Mouse (Mus musculus): ENCODE measurements around the gene Vwa3a. TPM values are rescaled to one million over a fixed set of nuclear protein-coding genes. Genes with fewer than 3 reads are reported as not detected.
"Not testable (repeated sequence)": the region's sequence is repeated elsewhere in the genome, so short reads cannot be mapped to it uniquely, and the experiment has no call there.

Vwa3a gene
- polyA plus RNA-seq (2015; fragmentation: Nextera tagmentation; extraction: Ambion mirVana): 1.8 and 2.2 TPM in 2 replicates

DNA sequence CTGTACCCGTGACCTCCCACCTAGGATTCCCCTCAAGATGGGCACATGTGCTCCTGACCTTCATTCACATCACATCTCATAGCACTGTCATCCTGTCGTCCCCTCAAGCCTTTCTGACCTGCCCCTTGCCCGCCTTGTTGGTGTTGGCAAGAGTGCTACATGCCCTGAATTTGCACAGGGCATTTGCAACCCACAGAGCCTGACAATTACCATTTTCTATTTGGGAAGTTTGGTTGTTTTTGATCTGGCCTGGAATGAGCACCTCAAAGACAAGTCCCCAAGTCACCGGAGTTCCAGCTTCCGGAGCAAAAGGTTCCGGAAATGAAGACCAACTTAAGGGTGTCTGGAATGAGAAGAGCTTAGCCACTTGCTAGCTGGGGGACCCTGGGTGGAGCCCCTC, at the start of gene Vwa3a:
TSS of gene Vwa3a (plus strand) at position 301 of the 400 bp plus-strand sequence.
- H3K9me3 ChIP-seq: no peaks in the 10 kb centered on the region
- WGBS: 80% methylated on average over 6 of the region's 6 CpGs
- H3K9ac ChIP-seq: no peak within 1 kb of the TSS
- H3K4me3 ChIP-seq: no peak within 1 kb of the TSS
- no peak for ATAC-seq (ENCODE audit: low FRiP score, low read depth)
- no peaks in the 10 kb centered on the region for H3K36me3 ChIP-seq
- no peak within 1 kb of the TSS for H3K4me2 ChIP-seq
- peaks cover 11% of the 10 kb centered on the region; the same call in 1 of the 2 replicates for H3K4me1 ChIP-seq (replicated peaks)
- no peaks in the 10 kb centered on the region for H3K27me3 ChIP-seq
- H3K27ac ChIP-seq (replicated peaks): no peak within 1 kb of the TSS

DNA sequence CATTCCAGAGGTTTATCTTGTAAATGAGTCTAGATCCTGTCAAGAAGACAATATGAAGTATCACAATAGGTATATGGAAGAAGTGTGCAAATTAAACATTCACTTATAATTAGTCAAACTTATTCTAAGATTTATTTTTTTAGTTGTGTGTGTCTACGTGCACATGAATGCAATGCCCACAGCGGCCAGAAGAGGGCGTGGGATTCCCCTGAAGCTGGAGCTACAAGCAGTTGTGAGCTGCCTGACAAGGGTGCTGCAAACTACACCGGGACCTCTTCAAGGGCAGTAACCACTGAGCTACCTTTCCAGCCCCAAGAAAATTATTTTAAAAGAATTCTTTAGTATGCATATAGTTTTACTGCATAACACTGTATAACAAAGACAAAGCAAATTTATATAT, 48.5 kb upstream of the Vwa3a start:
- Histone ChIP-seq H3K9ac (no peak overlapping the region), H3K36me3 (0 out of 2 replicates have a peak, but pooled peaks cover 5% of the 10 kb centered on the region), H3K9me3 (no peaks in the 10 kb centered on the region), H3K4me3 (no peak overlapping the region), H3K27me3 (no peaks in the 10 kb centered on the region), H3K27ac (replicated peaks) (no peak overlapping the region), H3K4me2 (no peak overlapping the region), H3K4me1 (replicated peaks) (peaks cover 4% of the 10 kb centered on the region; the same call in 1 of the 2 replicates)
- 72% methylated on average over 4 of the region's 4 CpGs for WGBS
- no peak for ATAC-seq (ENCODE audit: low FRiP score, low read depth)

- Histone ChIP-seq H3K4me1 (replicated peaks) (peaks cover 4% of the 10 kb centered on the region; the same call in 1 of the 2 replicates), H3K36me3 (0 out of 2 replicates have a peak, but pooled peaks cover 5% of the 10 kb centered on the region), H3K4me2 (no peak overlapping the region), H3K4me3 (no peak overlapping the region), H3K9me3 (no peaks in the 10 kb centered on the region), H3K27ac (replicated peaks) (no peak overlapping the region), H3K9ac (no peak overlapping the region), H3K27me3 (no peaks in the 10 kb centered on the region)
- WGBS: 95% methylated on average over 5 of the region's 5 CpGs
- ATAC-seq (ENCODE audit: low FRiP score, low read depth): no peak
Measured at GRCm38 (mm10) chr7:120693831-120694375, 45.2 kb upstream of the Vwa3a start.

GRCm38 (mm10) chr7:120695196-120695595, 43.9 kb upstream of the Vwa3a start:
- H3K4me1 ChIP-seq (replicated peaks): peaks cover 4% of the 10 kb centered on the region; the same call in 1 of the 2 replicates
- no peak overlapping the region for H3K4me3 ChIP-seq
- no peaks in the 10 kb centered on the region for H3K27me3 ChIP-seq
- 0 out of 2 replicates have a peak, but pooled peaks cover 5% of the 10 kb centered on the region for H3K36me3 ChIP-seq
- no peak for ATAC-seq (ENCODE audit: low FRiP score, low read depth)
- no peaks in the 10 kb centered on the region for H3K9me3 ChIP-seq
- no peak overlapping the region for H3K4me2 ChIP-seq
- H3K9ac ChIP-seq: no peak overlapping the region
- H3K27ac ChIP-seq (replicated peaks): no peak overlapping the region
- WGBS: 17% methylated on average over 6 of the region's 6 CpGs

DNA sequence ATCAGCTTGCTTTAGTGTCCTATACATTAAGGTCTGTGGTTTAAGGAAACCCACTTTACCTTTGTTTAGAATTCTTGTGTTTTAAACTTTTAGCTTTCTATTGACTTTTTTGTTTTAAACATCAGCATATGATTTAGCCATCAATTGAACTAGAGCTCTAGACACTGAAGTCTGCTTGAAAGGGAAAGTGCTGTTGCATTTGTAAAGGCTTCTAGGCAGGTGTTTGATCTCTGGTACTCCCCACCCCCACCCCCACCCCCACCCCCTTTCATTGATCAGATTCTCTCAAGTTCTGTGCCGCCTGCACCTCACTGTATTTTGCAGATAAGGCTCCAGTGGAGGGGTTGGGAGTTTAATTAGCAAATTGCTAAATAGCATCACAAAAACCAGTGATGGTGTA, 43.5 kb upstream of the Vwa3a start:
- Histone ChIP-seq H3K27me3 (no peaks in the 10 kb centered on the region), H3K27ac (replicated peaks) (no peak overlapping the region), H3K9me3 (no peaks in the 10 kb centered on the region), H3K4me1 (replicated peaks) (peaks cover 4% of the 10 kb centered on the region; the same call in 1 of the 2 replicates), H3K4me3 (no peak overlapping the region), H3K4me2 (no peak overlapping the region), H3K36me3 (0 out of 2 replicates have a peak, but pooled peaks cover 5% of the 10 kb centered on the region), H3K9ac (no peak overlapping the region)
- 57% methylated on average over 1 of the region's 1 CpGs for WGBS
- no peak for ATAC-seq (ENCODE audit: low FRiP score, low read depth)

GRCm38 (mm10) chr7:120696331-120696730, 42.8 kb upstream of the Vwa3a start:
- Histone ChIP-seq H3K4me1 (replicated peaks) (peaks cover 4% of the 10 kb centered on the region; the same call in 1 of the 2 replicates), H3K9me3 (no peaks in the 10 kb centered on the region), H3K4me2 (no peak overlapping the region), H3K4me3 (no peak overlapping the region), H3K27ac (replicated peaks) (no peak overlapping the region), H3K36me3 (0 out of 2 replicates have a peak, but pooled peaks cover 3% of the 10 kb centered on the region), H3K9ac (no peak overlapping the region), H3K27me3 (no peaks in the 10 kb centered on the region)
- WGBS: 89% methylated on average over 2 of the region's 2 CpGs
- ATAC-seq (ENCODE audit: low FRiP score, low read depth): no peak

DNA sequence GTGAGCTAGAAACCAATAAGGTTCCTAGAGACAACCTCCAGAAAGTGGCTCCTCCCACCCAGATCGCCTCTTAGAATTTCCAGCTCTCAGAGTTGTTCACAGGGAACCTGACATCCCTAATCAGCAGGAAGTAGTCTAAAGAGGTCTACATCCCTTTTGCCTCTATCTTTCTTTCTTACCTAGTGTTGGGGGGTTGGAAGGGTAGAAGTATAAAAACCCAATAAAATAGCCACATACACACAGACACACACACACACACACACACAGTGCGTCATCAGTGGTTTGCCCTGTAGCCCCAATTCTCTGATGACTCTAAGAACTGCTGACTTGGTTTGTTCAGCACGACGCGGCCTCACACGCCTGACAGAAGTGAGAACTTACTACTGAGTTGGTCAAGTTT, 39.5 kb upstream of the Vwa3a start:
- Histone ChIP-seq H3K27me3 (no peaks in the 10 kb centered on the region), H3K4me1 (replicated peaks) (peaks cover 4% of the 10 kb centered on the region; the same call in 1 of the 2 replicates), H3K36me3 (no peaks in the 10 kb centered on the region), H3K27ac (replicated peaks) (no peak overlapping the region), H3K9me3 (no peaks in the 10 kb centered on the region), H3K4me2 (no peak overlapping the region), H3K4me3 (no peak overlapping the region), H3K9ac (no peak overlapping the region)
- WGBS: 91% methylated on average over 6 of the region's 6 CpGs
- no peak for ATAC-seq (ENCODE audit: low FRiP score, low read depth)

- Histone ChIP-seq H3K27ac (replicated peaks) (no peak overlapping the region), H3K4me1 (replicated peaks) (no peaks in the 10 kb centered on the region), H3K27me3 (no peaks in the 10 kb centered on the region), H3K9me3 (no peaks in the 10 kb centered on the region), H3K4me3 (no peak overlapping the region), H3K9ac (no peak overlapping the region), H3K36me3 (no peaks in the 10 kb centered on the region), H3K4me2 (no peak overlapping the region)
- no peak for ATAC-seq (ENCODE audit: low FRiP score, low read depth)
- 89% methylated on average over 3 of the region's 3 CpGs for WGBS
Measured at GRCm38 (mm10) chr7:120703888-120704287, 35.2 kb upstream of the Vwa3a start.

DNA sequence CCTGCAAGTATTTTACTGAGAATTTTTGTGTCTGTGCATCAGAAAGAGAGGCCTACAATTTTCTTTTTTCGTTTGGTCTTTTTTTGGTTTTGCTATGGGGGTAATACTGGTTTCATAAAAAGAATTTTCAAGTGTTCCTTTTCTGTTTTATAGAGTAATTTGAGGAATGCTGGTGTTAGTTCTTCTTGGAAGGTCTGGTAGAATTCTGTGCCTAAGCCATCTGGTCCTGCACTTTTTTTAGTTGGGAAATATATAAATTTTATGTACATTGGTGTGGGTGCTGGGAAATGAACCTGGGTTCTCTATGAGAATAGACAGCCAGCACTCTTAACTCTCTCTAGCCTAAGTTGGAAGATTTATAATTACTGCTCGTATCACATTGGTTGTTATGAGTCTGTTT, 27.0 kb upstream of the Vwa3a start:
- Histone ChIP-seq H3K9ac (no peak overlapping the region), H3K36me3 (no peaks in the 10 kb centered on the region), H3K4me1 (replicated peaks) (no peaks in the 10 kb centered on the region), H3K9me3 (no peaks in the 10 kb centered on the region), H3K27ac (replicated peaks) (no peak overlapping the region), H3K4me3 (no peak overlapping the region), H3K27me3 (no peaks in the 10 kb centered on the region), H3K4me2 (no peak overlapping the region)
- ATAC-seq (ENCODE audit: low FRiP score, low read depth): no peak
- 94% methylated on average over 2 of the region's 2 CpGs for WGBS

DNA sequence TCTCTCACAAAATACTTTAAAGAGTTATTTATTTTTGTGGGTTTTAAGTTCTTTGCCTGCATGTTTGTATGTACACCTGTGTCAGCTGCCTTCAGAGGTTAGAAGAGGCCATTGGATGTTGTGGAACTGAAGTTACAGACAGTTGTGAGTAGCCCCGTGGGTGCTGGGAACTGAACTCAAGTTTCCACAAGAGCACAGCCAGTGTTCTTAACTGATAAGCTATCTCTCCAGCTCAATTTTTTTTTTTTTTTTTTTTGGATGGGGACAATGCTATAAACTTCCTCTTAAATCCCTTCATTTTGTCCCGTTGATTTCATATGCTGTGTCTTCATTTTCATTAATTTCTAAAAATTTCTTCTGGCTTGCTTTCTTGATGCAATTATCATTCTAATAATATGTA, 25.9 kb upstream of the Vwa3a start:
- Histone ChIP-seq H3K9me3 (no peaks in the 10 kb centered on the region), H3K36me3 (no peaks in the 10 kb centered on the region), H3K9ac (no peak overlapping the region), H3K4me2 (no peak overlapping the region), H3K27me3 (no peaks in the 10 kb centered on the region), H3K4me1 (replicated peaks) (peaks cover 5% of the 10 kb centered on the region; the same call in 1 of the 2 replicates), H3K4me3 (no peak overlapping the region), H3K27ac (replicated peaks) (no peak overlapping the region)
- no peak for ATAC-seq (ENCODE audit: low FRiP score, low read depth)
- WGBS: 96% methylated on average over 2 of the region's 2 CpGs

DNA sequence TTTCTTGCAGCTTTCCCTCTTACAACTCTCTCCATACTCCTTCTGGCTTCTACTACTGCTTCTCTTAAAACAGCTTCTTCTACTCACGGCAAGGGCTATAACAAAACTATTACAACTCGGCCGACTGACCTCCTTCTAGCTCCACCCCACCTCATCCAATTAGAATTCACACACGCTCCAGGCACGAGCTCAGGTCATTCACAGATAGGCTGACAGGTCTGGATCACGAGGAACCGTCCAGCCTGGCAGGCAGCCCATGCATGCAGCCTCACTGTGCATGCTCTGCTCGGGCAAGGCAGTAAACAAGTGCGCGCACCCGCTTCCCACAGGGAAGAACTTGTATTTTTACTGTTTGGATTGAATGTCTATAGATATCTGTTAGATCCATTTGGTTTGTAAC, 25.2 kb upstream of the Vwa3a start:
- H3K4me2 ChIP-seq; H3K9ac ChIP-seq; H3K27me3 ChIP-seq; H3K27ac ChIP-seq (replicated peaks); ATAC-seq (ENCODE audit: low FRiP score, low read depth); H3K4me3 ChIP-seq; H3K9me3 ChIP-seq; H3K36me3 ChIP-seq; H3K4me1 ChIP-seq (replicated peaks): not testable (repeated sequence)
- 92% methylated on average over 11 of the region's 11 CpGs for WGBS

DNA sequence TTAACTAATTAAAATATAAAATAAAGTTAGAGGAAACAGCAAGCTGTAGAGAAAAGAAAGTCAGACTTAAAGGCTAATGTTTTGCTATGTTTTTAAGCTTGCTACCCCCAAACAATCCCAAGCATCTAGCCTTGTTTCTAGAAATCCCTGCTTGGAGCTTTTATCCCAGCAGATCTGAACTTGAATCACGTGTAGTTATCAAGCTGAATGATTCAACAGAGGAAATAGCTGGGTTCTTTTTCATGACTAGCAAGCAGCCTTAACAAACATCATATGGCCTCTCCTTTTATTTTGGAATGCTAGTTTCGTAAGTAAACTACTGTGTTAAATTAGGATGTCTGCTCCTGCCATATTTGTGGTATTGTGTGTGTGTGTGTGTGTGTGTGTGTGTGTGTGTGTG, 21.9 kb upstream of the Vwa3a start:
- no peaks in the 10 kb centered on the region for H3K36me3 ChIP-seq
- no peak overlapping the region for H3K4me2 ChIP-seq
- H3K27me3 ChIP-seq: no peaks in the 10 kb centered on the region
- ATAC-seq (ENCODE audit: low FRiP score, low read depth): no peak
- H3K4me3 ChIP-seq: no peak overlapping the region
- WGBS: 76% methylated on average over 2 of the region's 2 CpGs
- no peaks in the 10 kb centered on the region for H3K9me3 ChIP-seq
- peaks cover 7% of the 10 kb centered on the region; the same call in 1 of the 2 replicates for H3K4me1 ChIP-seq (replicated peaks)
- H3K27ac ChIP-seq (replicated peaks): no peak overlapping the region
- no peak overlapping the region for H3K9ac ChIP-seq

DNA sequence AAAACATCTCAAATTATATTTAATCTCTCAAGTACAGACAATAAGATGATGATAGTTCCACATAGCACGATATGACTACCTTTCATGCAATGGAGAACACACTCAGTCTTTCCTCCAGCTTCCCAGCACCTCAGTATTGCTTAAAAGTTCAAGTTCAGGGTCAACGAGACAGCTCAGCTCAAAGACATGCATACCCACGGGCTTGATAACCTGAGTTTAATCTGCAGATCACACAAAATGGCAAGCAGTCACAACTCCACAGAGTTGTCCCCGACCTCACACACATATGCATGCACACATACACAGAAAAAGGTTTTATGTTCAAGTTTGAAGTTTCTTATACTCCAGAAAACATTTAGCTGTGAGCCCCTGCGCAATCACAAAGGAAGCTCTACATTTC, 18.1 kb upstream of the Vwa3a start:
- WGBS: 94% methylated on average over 5 of the region's 5 CpGs
- H3K27ac ChIP-seq (replicated peaks): no peak overlapping the region
- H3K4me3 ChIP-seq: no peak overlapping the region
- H3K36me3 ChIP-seq: no peaks in the 10 kb centered on the region
- H3K4me2 ChIP-seq: no peak overlapping the region
- no peaks in the 10 kb centered on the region for H3K9me3 ChIP-seq
- H3K9ac ChIP-seq: no peak overlapping the region
- no peaks in the 10 kb centered on the region for H3K27me3 ChIP-seq
- ATAC-seq (ENCODE audit: low FRiP score, low read depth): no peak
- peaks cover 14% of the 10 kb centered on the region for H3K4me1 ChIP-seq (replicated peaks)
